Mouse (Mus musculus) neutrophil, adult 5-6 weeks (primary cell): ENCODE results near the gene March9. TPM values are rescaled to one million over a fixed set of nuclear protein-coding genes. Genes with fewer than 3 reads are reported as not detected.

Experiments used
- ATAC-seq: fragments of 151-379, 151-347 bp; 2 replicates; pipeline ENCODE4 v1.8.0; 2017; ENCODE audit warnings: mild to moderate bottlenecking, moderate TSS enrichment; ENCODE audit not compliant: insufficient number of reproducible peaks, poor library complexity, low FRiP score, severe bottlenecking; ENCODE audit errors: extremely low read depth
- total RNA-seq: library from RNA; stranded (forward); fragments of 200-1000 nt; gene quantifications from 2 replicates; pipeline ENCODE4 v1.2.3, GENCODE M21; 2017

The March9 gene
- total RNA-seq = 0.98 and 1.9 TPM in 2 replicates

GRCm38 (mm10) chr10:127059968-127060916 is at the start of gene March9:
TSS of gene March9 (minus strand) at chr10:127060184.
- peak; percentile 32 for ATAC-seq

DNA sequence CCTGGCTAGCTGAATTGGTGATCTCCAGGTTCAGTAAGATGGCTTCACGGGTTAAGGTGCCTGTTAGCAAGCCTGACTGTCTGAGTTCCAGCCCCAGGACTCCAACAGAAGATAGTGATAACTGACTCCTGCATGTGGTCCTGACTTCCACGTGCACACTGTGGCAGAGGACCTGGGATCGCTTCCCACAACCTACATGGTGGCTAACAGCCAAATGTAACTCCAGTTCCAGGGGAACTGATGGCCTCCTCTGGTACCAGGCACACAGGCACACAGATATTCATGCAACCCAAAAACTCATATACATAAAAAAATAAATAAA is 48.2 kb upstream of the March9 start:
- no peak for ATAC-seq

DNA sequence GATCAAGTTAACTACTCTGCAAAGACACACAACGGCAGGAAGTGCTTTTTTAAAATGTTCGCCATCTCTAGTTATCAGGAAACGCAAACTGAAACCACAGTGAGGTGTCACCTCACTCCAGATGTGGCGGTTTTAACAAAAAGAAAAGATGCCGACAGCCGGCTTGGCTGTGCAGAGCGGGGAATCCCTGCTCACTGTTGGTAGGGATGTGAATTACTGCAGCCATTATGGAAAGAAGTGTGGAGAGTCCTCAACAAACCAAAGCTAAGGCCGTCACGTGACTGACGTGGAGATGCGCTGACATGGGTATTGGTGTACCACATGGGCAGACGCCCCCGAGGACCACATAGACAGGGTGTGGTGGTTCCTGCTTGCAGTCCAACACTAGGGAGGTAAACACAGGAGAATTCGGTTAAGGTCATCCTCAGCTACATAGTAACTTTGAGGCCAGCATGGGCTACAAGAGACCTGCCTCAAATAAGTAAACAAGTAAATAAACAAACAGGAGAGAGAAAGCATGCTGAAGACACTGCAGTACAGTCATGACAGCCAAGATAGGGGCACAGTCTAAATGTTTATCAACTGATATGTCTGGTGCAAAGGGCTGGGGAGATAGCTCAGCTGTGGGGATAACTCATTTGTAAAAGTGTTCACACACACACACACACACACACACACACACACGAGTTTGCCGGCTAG is 47.7 kb upstream of the March9 start:
- ATAC-seq = no peak

DNA sequence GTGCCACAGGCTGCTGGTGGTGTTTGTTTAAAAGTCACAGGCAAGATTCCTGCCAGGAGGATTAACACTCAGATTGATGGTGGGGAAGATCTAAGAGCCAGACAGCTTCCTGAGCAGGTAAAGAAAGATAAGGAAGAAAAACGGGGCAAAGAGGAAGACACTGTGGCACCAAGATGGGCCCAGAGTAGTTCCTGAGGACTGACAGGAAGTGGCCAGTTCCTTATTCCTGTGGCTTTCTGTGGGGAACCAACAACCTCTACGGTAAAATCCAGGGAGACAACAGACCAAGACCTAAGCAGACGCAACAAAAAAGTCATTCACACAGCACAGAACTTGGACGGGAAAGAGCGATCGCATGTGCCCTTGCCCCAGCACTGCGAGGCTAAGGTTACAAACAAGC is 43.6 kb upstream of the March9 start:
- peak; percentile 54 for ATAC-seq

DNA sequence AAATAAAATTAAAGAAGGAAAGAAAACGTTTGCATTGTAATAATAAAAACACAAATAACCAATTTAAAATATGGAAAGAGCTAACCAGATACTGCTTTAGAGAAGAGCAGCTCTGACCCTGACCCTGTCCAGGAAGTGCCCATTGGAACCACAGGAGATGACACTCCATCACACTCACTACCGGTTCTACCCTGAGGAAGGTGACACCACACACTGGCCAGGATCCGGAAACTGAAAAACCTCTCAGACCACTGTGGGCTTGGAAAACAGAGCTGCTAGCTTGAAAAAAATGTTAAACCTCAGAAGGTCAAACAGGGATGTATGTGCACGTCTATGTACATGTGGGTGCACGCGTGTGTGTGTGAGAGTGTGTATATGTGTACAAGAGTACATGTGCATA is 41.2 kb upstream of the March9 start:
- ATAC-seq = no peak

- ATAC-seq = no peak
Observed at GRCm38 (mm10) chr10:127100414-127100813, 40.4 kb upstream of the March9 start.

- no peak for ATAC-seq
Observed at GRCm38 (mm10) chr10:127099868-127100267, 39.9 kb upstream of the March9 start.

GRCm38 (mm10) chr10:127099191-127099590 is 39.2 kb upstream of the March9 start:
- no peak for ATAC-seq

- no peak for ATAC-seq
Observed at GRCm38 (mm10) chr10:127098514-127098913, 38.5 kb upstream of the March9 start.

DNA sequence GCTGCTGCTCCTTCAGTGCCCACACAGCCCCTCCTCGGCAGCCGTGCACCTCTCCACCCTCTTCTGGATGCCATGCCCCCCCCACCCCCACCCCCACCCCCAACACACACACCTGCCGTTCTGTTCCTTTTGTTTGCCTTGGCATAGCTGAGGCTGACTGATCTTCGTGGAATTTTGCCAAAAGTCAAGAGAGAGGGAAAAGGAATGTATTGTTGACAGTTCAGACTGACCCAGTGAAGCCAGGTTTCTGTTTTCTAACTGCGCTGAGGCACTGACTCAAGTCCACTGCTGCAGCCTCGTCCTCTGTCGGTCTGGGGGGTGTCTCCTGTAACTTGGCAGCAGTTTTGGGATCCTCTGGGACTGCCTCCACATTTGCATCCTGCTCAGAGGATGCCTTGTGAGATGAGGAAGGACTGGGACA is 34.4 kb upstream of the March9 start:
- no peak for ATAC-seq

- no peak for ATAC-seq
Observed at GRCm38 (mm10) chr10:127092742-127093141, 32.8 kb upstream of the March9 start.

GRCm38 (mm10) chr10:127091507-127092396 is 31.8 kb upstream of the March9 start:
- no peak for ATAC-seq

DNA sequence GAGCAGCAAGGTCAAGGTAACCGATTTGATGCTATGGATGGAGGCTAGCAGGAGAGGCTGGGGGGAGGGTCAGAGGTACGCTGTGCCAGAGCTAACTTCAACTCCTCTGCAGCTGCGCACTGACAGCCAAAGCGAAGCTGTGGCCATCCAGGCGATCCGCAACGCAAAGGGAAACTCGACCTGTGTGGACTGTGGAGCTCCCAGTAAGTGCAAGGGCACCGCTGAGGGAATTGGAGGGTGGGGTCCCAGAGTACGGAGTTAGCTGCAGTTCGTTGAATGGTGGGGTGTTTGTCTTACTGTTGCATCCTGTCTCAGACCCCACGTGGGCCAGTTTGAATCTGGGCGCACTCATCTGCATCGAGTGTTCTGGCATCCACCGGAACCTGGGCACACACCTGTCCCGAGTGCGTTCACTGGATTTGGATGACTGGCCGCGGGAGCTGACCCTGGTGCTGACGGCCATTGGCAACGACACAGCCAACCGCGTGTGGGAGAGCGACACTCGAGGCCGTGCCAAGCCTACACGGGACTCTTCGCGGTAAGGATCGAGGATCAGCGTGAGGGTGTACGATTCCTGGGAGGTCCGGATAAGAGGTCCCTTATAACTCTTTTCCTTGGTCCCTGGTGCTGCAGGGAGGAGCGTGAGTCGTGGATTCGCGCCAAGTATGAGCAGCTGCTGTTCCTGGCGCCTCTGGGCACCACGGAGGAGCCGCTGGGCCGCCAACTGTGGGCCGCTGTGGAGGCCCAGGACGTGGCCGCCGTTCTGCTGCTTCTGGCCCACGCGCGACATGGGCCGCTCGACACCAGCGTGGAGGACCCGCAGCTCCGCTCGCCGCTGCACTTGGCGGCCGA is 30.8 kb upstream of the March9 start:
- ATAC-seq = no peak

- no peak for ATAC-seq
Observed at GRCm38 (mm10) chr10:127085633-127086032, 25.6 kb upstream of the March9 start.

GRCm38 (mm10) chr10:127085052-127085451 is 25.1 kb upstream of the March9 start:
- ATAC-seq = no peak

- no peak for ATAC-seq
Observed at GRCm38 (mm10) chr10:127083915-127084306, 23.9 kb upstream of the March9 start.

DNA sequence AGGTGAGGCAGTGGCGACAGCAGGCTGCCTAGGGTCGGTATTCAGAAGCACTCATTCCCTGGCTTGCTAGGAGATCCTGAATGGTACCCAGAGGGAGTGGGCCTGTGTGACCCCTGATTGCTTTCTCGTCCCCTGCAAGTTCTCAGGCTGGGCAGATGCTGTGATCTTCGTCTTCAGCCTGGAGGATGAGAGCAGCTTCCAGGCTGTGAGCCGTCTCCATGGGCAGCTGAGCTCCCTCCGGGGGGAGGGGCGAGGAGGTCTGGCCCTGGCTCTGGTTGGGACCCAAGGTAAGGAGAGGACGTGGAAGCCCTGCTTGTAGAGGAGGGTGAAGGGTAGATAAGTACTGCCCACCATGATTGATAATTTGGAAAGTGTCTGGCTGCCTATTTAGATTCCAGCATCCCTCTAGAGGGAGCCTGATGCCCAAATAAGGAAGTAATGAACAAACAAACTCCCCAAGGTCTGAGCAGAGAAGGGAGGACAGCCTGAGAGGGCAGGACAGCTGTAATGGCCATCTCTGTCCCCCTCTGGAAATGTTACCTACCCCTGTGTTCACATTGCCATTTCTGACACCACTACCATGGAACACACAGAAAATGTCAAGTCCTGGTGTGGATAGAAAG is 23.4 kb upstream of the March9 start:
- ATAC-seq = no peak

- ATAC-seq = no peak
Observed at GRCm38 (mm10) chr10:127081996-127082620, 22.1 kb upstream of the March9 start.
